Mouse (Mus musculus) urinary bladder, postnatal 4 days (tissue): ENCODE results near the gene Kif17.

Experiments
- DNase-seq, 2 experiments: peaks; one replicate each; pipeline ENCODE4 v3.0.0; 2021 to 2022; ENCODE audit warnings: low spot score in 2 of 2

Gene Kif17

GRCm38 (mm10) chr4:138341393-138341792 is 91.2 kb downstream of the Kif17 start:
- DNase-seq: no peak

- no peak for DNase-seq
These were observed 91.8 kb downstream of the Kif17 start for GRCm38 (mm10) chr4:138342048-138342447.

GRCm38 (mm10) chr4:138342778-138343177 is 92.5 kb downstream of the Kif17 start:
- DNase-seq: no peak

GRCm38 (mm10) chr4:138343341-138343837 is 93.2 kb downstream of the Kif17 start:
- no peak for DNase-seq

- DNase-seq: no peak
These were observed 94.8 kb downstream of the Kif17 start for GRCm38 (mm10) chr4:138344891-138345545.

- DNase-seq: no peak
These were observed 97.0 kb downstream of the Kif17 start for GRCm38 (mm10) chr4:138347280-138347679.

- DNase-seq: no peak
These were observed 98.5 kb downstream of the Kif17 start for GRCm38 (mm10) chr4:138348716-138349115.
